Mouse (Mus musculus): ENCODE data around the gene Sass6.

The Sass6 gene

GRCm38 (mm10) chr3:116582201-116582600, 12.6 kb upstream of the Sass6 start:
- Histone ChIP-seq H3K4me3 (replicated peaks; ENCODE audit: low read length) (no peak overlapping the region), H3K9me3 (ENCODE audit: low read length) (no peaks in the 10 kb centered on the region), H3K36me3 (ENCODE audit: insufficient read depth, low read length) (peaks cover 70% of the 10 kb centered on the region), H3K27me3 (ENCODE audit: insufficient read depth, low read length) (no peaks in the 10 kb centered on the region), H3K4me1 (replicated peaks; ENCODE audit: low read depth, low read length) (peaks cover 11% of the 10 kb centered on the region)
- TF ChIP-seq CTCF (conservative IDR thresholded peaks at IDR 0.05; ENCODE audit: low read length) = no peak
- TF ChIP-seq NANOG (IDR thresholded peaks at IDR 0.05; ENCODE audit: borderline replicate concordance, low read length) = no peak
- no peak for TF ChIP-seq POU5F1 (IDR thresholded peaks at IDR 0.05; ENCODE audit: borderline replicate concordance, low read length)

GRCm38 (mm10) chr3:116594076-116594727, 580 bp upstream of the Sass6 start:
- no peak for TF ChIP-seq CTCF (conservative IDR thresholded peaks at IDR 0.05; ENCODE audit: low read length)
- TF ChIP-seq POU5F1 (IDR thresholded peaks at IDR 0.05; ENCODE audit: borderline replicate concordance, low read length) = no peak
- TF ChIP-seq NANOG (IDR thresholded peaks at IDR 0.05; ENCODE audit: borderline replicate concordance, low read length) = no peak
- Histone ChIP-seq H3K4me1 (replicated peaks; ENCODE audit: low read depth, low read length) (peaks cover 46% of the 10 kb centered on the region), H3K4me3 (replicated peaks; ENCODE audit: low read length) (peak overlapping the region; percentile 97), H3K36me3 (ENCODE audit: insufficient read depth, low read length) (peaks cover 32% of the 10 kb centered on the region), H3K27me3 (ENCODE audit: insufficient read depth, low read length) (no peaks in the 10 kb centered on the region), H3K9me3 (ENCODE audit: low read length) (no peaks in the 10 kb centered on the region)

- Histone ChIP-seq H3K4me3 (replicated peaks; ENCODE audit: low read length) (peak overlapping the region; percentile 97), H3K9me3 (ENCODE audit: low read length) (no peaks in the 10 kb centered on the region)
- TF ChIP-seq CTCF (conservative IDR thresholded peaks at IDR 0.05; ENCODE audit: low read length) (no peak), NANOG (IDR thresholded peaks at IDR 0.05; ENCODE audit: borderline replicate concordance, low read length) (no peak), POU5F1 (IDR thresholded peaks at IDR 0.05; ENCODE audit: borderline replicate concordance, low read length) (no peak)
Observed at GRCm38 (mm10) chr3:116595603-116595991, 815 bp downstream of the Sass6 start.

GRCm38 (mm10) chr3:116599705-116600104, 4.9 kb downstream of the Sass6 start:
- no peaks in the 10 kb centered on the region for H3K9me3 ChIP-seq (ENCODE audit: low read length)
- TF ChIP-seq NANOG (IDR thresholded peaks at IDR 0.05; ENCODE audit: borderline replicate concordance, low read length) = no peak
- no peak overlapping the region for H3K4me3 ChIP-seq (replicated peaks; ENCODE audit: low read length)

More at GRCm38 (mm10) chr3:116595603-116595991, 815 bp downstream of the Sass6 start:
- peaks cover 51% of the 10 kb centered on the region for H3K4me1 ChIP-seq (replicated peaks; ENCODE audit: low read depth, low read length)
- no peaks in the 10 kb centered on the region for H3K27me3 ChIP-seq (ENCODE audit: insufficient read depth, low read length)
- H3K36me3 ChIP-seq (ENCODE audit: insufficient read depth, low read length) = peaks cover 19% of the 10 kb centered on the region

GRCm38 (mm10) chr3:116601005-116601404, 6.2 kb downstream of the Sass6 start:
- TF ChIP-seq POU5F1 (IDR thresholded peaks at IDR 0.05; ENCODE audit: borderline replicate concordance, low read length) (no peak), NANOG (IDR thresholded peaks at IDR 0.05; ENCODE audit: borderline replicate concordance, low read length) (no peak), CTCF (conservative IDR thresholded peaks at IDR 0.05; ENCODE audit: low read length) (no peak)
- Histone ChIP-seq H3K27me3 (ENCODE audit: insufficient read depth, low read length) (no peaks in the 10 kb centered on the region), H3K4me1 (replicated peaks; ENCODE audit: low read depth, low read length) (peaks cover 50% of the 10 kb centered on the region), H3K36me3 (ENCODE audit: insufficient read depth, low read length) (peaks cover 11% of the 10 kb centered on the region), H3K9me3 (ENCODE audit: low read length) (no peaks in the 10 kb centered on the region), H3K4me3 (replicated peaks; ENCODE audit: low read length) (no peak overlapping the region)

More at GRCm38 (mm10) chr3:116599705-116600104, 4.9 kb downstream of the Sass6 start:
- Histone ChIP-seq H3K27me3 (ENCODE audit: insufficient read depth, low read length) (no peaks in the 10 kb centered on the region), H3K36me3 (ENCODE audit: insufficient read depth, low read length) (peaks cover 9% of the 10 kb centered on the region), H3K4me1 (replicated peaks; ENCODE audit: low read depth, low read length) (peaks cover 55% of the 10 kb centered on the region)

GRCm38 (mm10) chr3:116601781-116602180, 7.0 kb downstream of the Sass6 start:
- Histone ChIP-seq H3K36me3 (ENCODE audit: insufficient read depth, low read length) (peaks cover 13% of the 10 kb centered on the region), H3K4me1 (replicated peaks; ENCODE audit: low read depth, low read length) (peaks cover 42% of the 10 kb centered on the region)
- TF ChIP-seq POU5F1 (IDR thresholded peaks at IDR 0.05; ENCODE audit: borderline replicate concordance, low read length) (no peak), NANOG (IDR thresholded peaks at IDR 0.05; ENCODE audit: borderline replicate concordance, low read length) (no peak)

GRCm38 (mm10) chr3:116604570-116604969, 9.8 kb downstream of the Sass6 start:
- H3K36me3 ChIP-seq (ENCODE audit: insufficient read depth, low read length) = peaks cover 32% of the 10 kb centered on the region
- H3K4me3 ChIP-seq (replicated peaks; ENCODE audit: low read length) = no peak overlapping the region
- TF ChIP-seq NANOG (IDR thresholded peaks at IDR 0.05; ENCODE audit: borderline replicate concordance, low read length) (no peak), POU5F1 (IDR thresholded peaks at IDR 0.05; ENCODE audit: borderline replicate concordance, low read length) (no peak), CTCF (conservative IDR thresholded peaks at IDR 0.05; ENCODE audit: low read length) (no peak)

More at GRCm38 (mm10) chr3:116601781-116602180, 7.0 kb downstream of the Sass6 start:
- no peaks in the 10 kb centered on the region for H3K9me3 ChIP-seq (ENCODE audit: low read length)
- no peak overlapping the region for H3K4me3 ChIP-seq (replicated peaks; ENCODE audit: low read length)
- H3K27me3 ChIP-seq (ENCODE audit: insufficient read depth, low read length) = no peaks in the 10 kb centered on the region

GRCm38 (mm10) chr3:116614295-116614892, 19.6 kb downstream of the Sass6 start, which contains the start of gene Trmt13:
Gene Trmt13, minus strand, starts transcription at chr3:116614587.
- H3K36me3 ChIP-seq (ENCODE audit: insufficient read depth, low read length) = peaks cover 67% of the 10 kb centered on the region
- TF ChIP-seq CTCF (conservative IDR thresholded peaks at IDR 0.05; ENCODE audit: low read length) = no peak
- no peak for TF ChIP-seq POU5F1 (IDR thresholded peaks at IDR 0.05; ENCODE audit: borderline replicate concordance, low read length)
- no peak for TF ChIP-seq NANOG (IDR thresholded peaks at IDR 0.05; ENCODE audit: borderline replicate concordance, low read length)
- H3K9me3 ChIP-seq (ENCODE audit: low read length) = no peaks in the 10 kb centered on the region
- H3K4me3 ChIP-seq (replicated peaks; ENCODE audit: low read length) = no peak within 1 kb of the TSS
- H3K27me3 ChIP-seq (ENCODE audit: insufficient read depth, low read length) = no peaks in the 10 kb centered on the region
- H3K4me1 ChIP-seq (replicated peaks; ENCODE audit: low read depth, low read length) = peaks cover 12% of the 10 kb centered on the region

More at GRCm38 (mm10) chr3:116604570-116604969, 9.8 kb downstream of the Sass6 start:
- Histone ChIP-seq H3K9me3 (ENCODE audit: low read length) (no peaks in the 10 kb centered on the region), H3K4me1 (replicated peaks; ENCODE audit: low read depth, low read length) (peaks cover 20% of the 10 kb centered on the region), H3K27me3 (ENCODE audit: insufficient read depth, low read length) (no peaks in the 10 kb centered on the region)
